Mouse (Mus musculus): ENCODE results near the gene Hesx1. TPM values are rescaled to one million over a fixed set of nuclear protein-coding genes. Genes with fewer than 3 reads are reported as not detected.

Gene Hesx1
- polyA plus RNA-seq, 1 experiment from 2014 or later, result not detected

- Histone ChIP-seq H3K4me3 (no peak overlapping the region), H3K4me2 (no peak overlapping the region), H3K9me3 (no peaks in the 10 kb centered on the region), H3K27ac (replicated peaks) (no peak overlapping the region), H3K27me3 (no peaks in the 10 kb centered on the region), H3K4me1 (replicated peaks) (no peaks in the 10 kb centered on the region), H3K9ac (no peak overlapping the region), H3K36me3 (no peaks in the 10 kb centered on the region)
- 89% methylated on average over 14 of the region's 14 CpGs for WGBS
- no peak for ATAC-seq (ENCODE audit: low read depth)
Measured at GRCm38 (mm10) chr14:27019850-27020249, 25.6 kb downstream of the Hesx1 start.

DNA sequence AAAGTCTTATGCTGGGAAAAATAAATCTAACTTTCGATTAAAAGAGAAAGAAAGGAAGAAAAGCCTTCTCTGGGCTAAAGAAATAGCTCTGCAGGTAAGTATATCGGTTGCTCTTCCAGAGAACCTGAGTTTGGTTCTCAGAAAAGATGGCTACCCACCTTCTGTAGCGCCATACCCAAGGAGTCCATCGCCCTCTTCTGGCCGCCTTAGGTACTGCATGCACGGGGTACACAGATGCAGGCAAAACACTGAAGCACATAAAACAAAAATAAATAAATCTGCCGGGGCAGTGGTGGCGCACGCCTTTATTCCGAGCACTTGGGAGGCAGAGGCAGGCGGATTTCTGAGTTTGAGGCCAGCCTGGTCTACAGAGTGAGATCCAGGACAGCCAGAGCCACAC lies 28.7 kb downstream of the Hesx1 start:
- no peaks in the 10 kb centered on the region for H3K27me3 ChIP-seq
- ATAC-seq (ENCODE audit: low read depth), result no peak

GRCm38 (mm10) chr14:27024664-27025063 lies 30.4 kb downstream of the Hesx1 start:
- H3K36me3 ChIP-seq, result no peaks in the 10 kb centered on the region
- no peak overlapping the region for H3K27ac ChIP-seq (replicated peaks)
- no peak for ATAC-seq (ENCODE audit: low read depth)
- H3K4me2 ChIP-seq, result no peak overlapping the region
- H3K9me3 ChIP-seq, result no peaks in the 10 kb centered on the region
- no peak overlapping the region for H3K9ac ChIP-seq
- H3K27me3 ChIP-seq, result no peaks in the 10 kb centered on the region
- WGBS, result 90% methylated on average over 4 of the region's 4 CpGs
- H3K4me1 ChIP-seq (replicated peaks), result 0 out of 2 replicates have a peak, but pooled peaks cover 3% of the 10 kb centered on the region
- no peak overlapping the region for H3K4me3 ChIP-seq

More for the DNA sequence above, 28.7 kb downstream of the Hesx1 start:
- Histone ChIP-seq H3K4me3 (no peak overlapping the region), H3K9me3 (no peaks in the 10 kb centered on the region), H3K27ac (replicated peaks) (no peak overlapping the region), H3K36me3 (no peaks in the 10 kb centered on the region), H3K9ac (no peak overlapping the region), H3K4me1 (replicated peaks) (no peaks in the 10 kb centered on the region), H3K4me2 (no peak overlapping the region)
- 46% methylated on average over 11 of the region's 11 CpGs for WGBS

DNA sequence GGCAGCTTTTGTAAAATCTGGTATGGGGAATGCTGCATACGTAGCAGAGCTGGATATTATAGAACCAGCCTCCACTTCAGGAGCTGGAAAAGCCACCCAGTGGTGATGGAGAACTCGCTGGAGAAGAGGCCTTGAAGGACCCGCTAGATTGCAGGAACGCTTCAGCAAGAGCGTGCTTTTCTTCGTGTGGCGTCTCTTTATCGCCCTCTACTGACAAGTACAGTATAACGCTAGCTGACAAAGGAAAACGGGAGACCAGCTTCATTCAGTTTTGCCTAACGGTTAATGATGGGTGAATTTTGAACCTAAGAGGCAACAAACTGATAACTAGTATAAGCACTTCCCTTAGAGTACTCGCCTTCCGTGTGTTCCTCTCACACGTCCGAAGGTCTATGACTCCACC lies 35.6 kb downstream of the Hesx1 start:
- ATAC-seq (ENCODE audit: low read depth), result peak; percentile 76
- Histone ChIP-seq H3K4me2 (0 out of 2 replicates have a peak overlapping the region, but pooled peaks have one; percentile 24), H3K9ac (0 out of 2 replicates have a peak overlapping the region, but pooled peaks have one; percentile 34)

GRCm38 (mm10) chr14:27031142-27031541 lies 36.9 kb downstream of the Hesx1 start:
- no peaks in the 10 kb centered on the region for H3K27me3 ChIP-seq
- WGBS, result 19% methylated on average over 4 of the region's 4 CpGs
- no peaks in the 10 kb centered on the region for H3K36me3 ChIP-seq
- no peak overlapping the region for H3K9ac ChIP-seq
- H3K4me3 ChIP-seq, result no peak overlapping the region
- no peak for ATAC-seq (ENCODE audit: low read depth)
- no peak overlapping the region for H3K4me2 ChIP-seq
- H3K27ac ChIP-seq (replicated peaks), result no peak overlapping the region
- H3K4me1 ChIP-seq (replicated peaks), result 0 out of 2 replicates have a peak, but pooled peaks cover 3% of the 10 kb centered on the region
- H3K9me3 ChIP-seq, result no peaks in the 10 kb centered on the region

More for the DNA sequence above, 35.6 kb downstream of the Hesx1 start:
- no peaks in the 10 kb centered on the region for H3K9me3 ChIP-seq
- peak overlapping the region; percentile 67 for H3K27ac ChIP-seq (replicated peaks)
- no peaks in the 10 kb centered on the region for H3K27me3 ChIP-seq
- no peaks in the 10 kb centered on the region for H3K36me3 ChIP-seq
- H3K4me1 ChIP-seq (replicated peaks), result 0 out of 2 replicates have a peak, but pooled peaks cover 3% of the 10 kb centered on the region
- no peak overlapping the region for H3K4me3 ChIP-seq
- 4% methylated on average over 15 of the region's 15 CpGs for WGBS

DNA sequence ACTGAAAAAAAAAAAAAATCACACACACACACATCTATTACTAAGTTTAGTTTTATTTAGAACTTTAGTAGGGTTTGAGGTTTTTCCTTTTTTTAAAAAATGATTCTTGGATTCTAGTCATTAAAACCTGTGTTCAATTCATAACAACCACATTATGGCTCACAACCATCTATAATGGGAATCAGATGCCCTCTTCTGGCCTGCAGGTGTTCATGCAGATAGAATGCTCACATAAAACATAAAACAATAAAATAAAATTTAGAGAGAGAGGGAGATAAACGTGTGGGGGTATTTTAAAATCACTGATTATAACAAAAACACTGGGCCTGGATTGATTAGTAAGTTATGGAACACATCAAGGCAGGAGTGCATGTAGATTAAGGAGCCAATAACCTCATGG lies 43.3 kb downstream of the Hesx1 start:
- Histone ChIP-seq H3K4me2 (no peak overlapping the region), H3K27me3 (peaks cover 22% of the 10 kb centered on the region), H3K9ac (no peak overlapping the region), H3K9me3 (no peaks in the 10 kb centered on the region), H3K36me3 (no peaks in the 10 kb centered on the region), H3K4me3 (no peak overlapping the region), H3K27ac (replicated peaks) (no peak overlapping the region), H3K4me1 (replicated peaks) (peaks cover 18% of the 10 kb centered on the region)
- no peak for ATAC-seq (ENCODE audit: low read depth)
- 74% methylated on average over 1 of the region's 1 CpGs for WGBS

- Histone ChIP-seq H3K9ac (peak within 1 kb of the TSS; percentile 76), H3K27me3 (peaks cover 25% of the 10 kb centered on the region), H3K4me2 (peak within 1 kb of the TSS; percentile 97), H3K27ac (replicated peaks) (no peak within 1 kb of the TSS; the same call in 1 of the 2 replicates), H3K36me3 (no peaks in the 10 kb centered on the region), H3K9me3 (no peaks in the 10 kb centered on the region), H3K4me1 (replicated peaks) (peaks cover 31% of the 10 kb centered on the region), H3K4me3 (peak within 1 kb of the TSS; percentile 67)
- peak; percentile 91 for ATAC-seq (ENCODE audit: low read depth)
- WGBS, result under 1% methylated on average over 29 of the region's 29 CpGs
Measured at GRCm38 (mm10) chr14:27038783-27039182, 44.6 kb downstream of the Hesx1 start, which contains the start of gene Il17rd. TSS of gene Il17rd (plus strand) at chr14:27038941.

DNA sequence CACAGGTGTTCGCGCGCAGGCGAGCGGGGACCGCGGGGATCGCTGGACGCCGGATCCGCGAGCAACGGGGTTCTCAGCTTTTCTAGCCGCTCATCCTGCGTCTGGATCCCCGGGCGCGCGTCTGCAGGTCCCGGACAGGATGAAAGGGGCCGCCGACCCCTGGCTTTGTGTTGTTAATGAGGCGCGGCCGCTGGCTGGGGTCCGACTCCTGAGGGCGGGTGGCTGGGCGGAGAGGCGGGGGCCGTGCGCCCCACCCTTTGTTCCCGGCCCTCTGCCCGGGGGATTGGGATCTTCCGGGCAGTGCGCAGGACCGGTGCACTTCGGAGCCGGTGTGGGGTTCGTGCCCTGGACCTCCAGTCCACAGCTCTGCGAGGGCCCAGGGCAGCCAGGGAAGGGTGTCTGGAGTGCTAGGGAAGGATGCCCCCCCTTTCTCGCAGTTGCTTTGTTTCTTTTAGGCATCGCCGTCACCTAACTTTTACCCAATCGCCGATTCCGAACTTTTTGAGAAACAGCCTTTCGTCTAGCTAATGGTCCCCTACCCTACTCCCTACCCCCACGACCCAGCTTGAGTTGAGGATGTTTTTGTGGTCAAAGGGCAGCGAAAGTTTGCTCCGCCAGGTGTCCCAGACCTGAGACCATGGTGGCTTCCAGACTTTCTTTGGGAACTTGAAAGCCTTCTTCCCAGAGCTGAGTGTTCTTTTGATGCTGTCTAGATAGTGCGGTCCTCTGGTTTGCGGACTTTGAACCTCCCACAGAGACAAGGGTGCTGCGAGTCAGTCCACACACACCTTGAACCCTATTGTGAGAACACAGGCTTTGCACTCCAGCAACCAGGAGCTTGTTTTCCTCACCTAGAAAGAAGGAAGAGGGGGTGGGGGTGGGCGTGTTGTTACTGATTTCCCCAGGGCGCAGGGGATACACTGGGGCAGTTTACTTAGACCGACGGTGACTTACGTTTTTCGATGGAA lies 45.3 kb downstream of the Hesx1 start:
- Histone ChIP-seq H3K27me3 (peaks cover 25% of the 10 kb centered on the region), H3K27ac (replicated peaks) (no peak overlapping the region; the same call in 1 of the 2 replicates), H3K4me1 (replicated peaks) (peaks cover 39% of the 10 kb centered on the region), H3K9me3 (no peaks in the 10 kb centered on the region), H3K36me3 (no peaks in the 10 kb centered on the region), H3K4me3 (peak overlapping the region; percentile 67), H3K9ac (peak overlapping the region; percentile 76), H3K4me2 (peak overlapping the region; percentile 97)
- peak; percentile 54 for ATAC-seq (ENCODE audit: low read depth)
- WGBS, result under 1% methylated on average over 59 of the region's 59 CpGs

DNA sequence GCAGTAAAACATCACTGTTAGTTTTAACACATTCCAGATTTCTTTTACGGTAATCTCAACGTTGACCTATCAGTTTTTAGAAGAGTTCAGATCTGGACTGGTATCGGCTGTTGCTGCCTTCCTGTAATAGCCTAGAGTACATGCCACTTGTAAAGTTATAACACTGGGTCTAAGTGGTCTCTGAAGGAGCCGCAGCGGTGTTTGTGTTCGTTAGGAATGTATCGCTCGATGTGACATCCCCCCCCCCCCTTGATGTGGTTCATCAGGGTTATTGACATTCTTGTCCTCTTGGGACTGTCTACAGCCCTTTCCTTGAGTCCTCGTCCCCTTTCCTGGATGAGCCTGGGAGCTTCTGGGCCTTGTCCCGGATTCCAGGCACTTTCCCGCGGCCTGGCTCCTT lies 46.2 kb downstream of the Hesx1 start:
- Histone ChIP-seq H3K9ac (no peak overlapping the region), H3K9me3 (no peaks in the 10 kb centered on the region), H3K36me3 (no peaks in the 10 kb centered on the region), H3K27me3 (peaks cover 25% of the 10 kb centered on the region), H3K27ac (replicated peaks) (no peak overlapping the region), H3K4me3 (peak overlapping the region; percentile 67), H3K4me1 (replicated peaks) (peaks cover 47% of the 10 kb centered on the region), H3K4me2 (peak overlapping the region; percentile 97)
- 7% methylated on average over 12 of the region's 12 CpGs for WGBS
- no peak for ATAC-seq (ENCODE audit: low read depth)

DNA sequence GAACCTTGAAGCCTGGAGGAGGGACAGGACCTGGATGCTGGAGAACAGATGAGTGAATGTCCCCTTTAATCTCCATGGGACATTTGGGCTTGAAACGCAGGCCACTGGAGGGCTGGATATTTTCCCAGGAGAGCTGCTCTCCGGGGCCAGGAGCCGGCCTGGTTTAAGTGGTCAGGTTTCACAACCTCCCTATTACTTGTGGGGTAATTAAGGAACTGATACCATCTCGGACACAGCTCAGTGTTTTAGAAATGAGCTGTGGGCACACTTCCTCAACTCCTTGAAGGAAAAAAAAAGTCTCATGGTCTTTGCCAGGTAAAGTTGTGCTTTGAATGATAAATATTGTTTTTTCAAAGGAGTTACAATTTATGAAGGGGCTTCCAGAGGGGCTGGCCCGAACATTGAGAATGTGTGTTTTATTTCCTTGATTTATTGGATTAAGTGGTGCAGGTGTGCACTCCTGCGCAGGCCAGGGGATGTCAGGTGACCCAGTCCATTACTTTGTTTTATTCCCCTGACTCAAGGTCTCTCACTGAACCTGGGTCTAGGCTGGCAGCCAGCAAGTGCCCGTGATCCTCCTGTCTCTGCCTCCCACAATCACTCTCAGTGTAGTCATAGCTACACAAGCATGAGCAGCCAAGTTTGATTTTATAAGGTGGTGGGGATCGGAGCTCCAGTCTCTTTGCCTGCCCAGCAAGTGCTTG lies 48.2 kb downstream of the Hesx1 start:
- no peaks in the 10 kb centered on the region for H3K9me3 ChIP-seq
- peaks cover 25% of the 10 kb centered on the region for H3K27me3 ChIP-seq
- 42% methylated on average over 8 of the region's 8 CpGs for WGBS
- no peak overlapping the region for H3K4me2 ChIP-seq
- H3K36me3 ChIP-seq, result no peaks in the 10 kb centered on the region
- no peak for ATAC-seq (ENCODE audit: low read depth)
- H3K9ac ChIP-seq, result no peak overlapping the region
- H3K27ac ChIP-seq (replicated peaks), result no peak overlapping the region
- no peak overlapping the region for H3K4me3 ChIP-seq
- peaks cover 57% of the 10 kb centered on the region for H3K4me1 ChIP-seq (replicated peaks)

- H3K4me3 ChIP-seq, result no peak overlapping the region
- H3K4me1 ChIP-seq (replicated peaks), result peaks cover 66% of the 10 kb centered on the region
- peaks cover 25% of the 10 kb centered on the region for H3K27me3 ChIP-seq
- no peak overlapping the region for H3K27ac ChIP-seq (replicated peaks)
- no peaks in the 10 kb centered on the region for H3K9me3 ChIP-seq
- H3K9ac ChIP-seq, result no peak overlapping the region
- no peak for ATAC-seq (ENCODE audit: low read depth)
- no peak overlapping the region for H3K4me2 ChIP-seq
- WGBS, result 47% methylated on average over 5 of the region's 5 CpGs
- H3K36me3 ChIP-seq, result no peaks in the 10 kb centered on the region
Measured at GRCm38 (mm10) chr14:27043416-27043815, 49.2 kb downstream of the Hesx1 start.

Measured in neural tube, embryonic 13.5 days (tissue).